In the genomic region with DNA sequence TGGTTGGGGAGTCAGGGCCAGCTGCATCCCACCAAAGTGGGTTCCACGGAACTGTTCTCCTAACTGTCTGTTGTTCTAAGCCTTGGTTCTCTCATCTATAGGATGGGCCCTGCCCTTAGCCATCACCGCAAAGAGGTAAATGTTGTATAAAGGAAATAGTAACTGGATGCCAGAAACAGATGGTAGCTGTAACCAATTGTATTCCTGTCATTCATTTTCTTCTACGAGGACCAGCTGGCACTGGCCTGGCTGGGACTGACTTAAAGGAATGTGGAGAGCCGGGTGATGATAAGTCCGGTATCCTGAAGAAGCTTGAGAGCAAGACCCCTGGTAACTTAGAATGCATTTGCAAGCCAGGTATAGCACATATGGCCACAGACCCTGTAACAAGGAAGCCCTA, we compare ENCODE assay signal across 12 mouse cellular contexts.
DNase-seq lines count a peak whose midpoint lies in the region; ATAC-seq and TF ChIP-seq lines count a peak whose summit lies in the region.
"Had no signal": no experiment of that assay in that cellular context is flagged by ENCODE, and none has a peak within 500 bp of the region (broad histone marks: within the 10 kb centered on the region; RNA-seq: fewer than 3 reads in every experiment).

No protein-coding gene starts in this region.

- 0 out of 2 replicates have a peak, but pooled peaks have one; percentile 50 for ATAC-seq in heart, embryonic 16.5 days (replicated peaks; ENCODE audit: extremely low read depth, insufficient read depth, low FRiP score)
- ATAC-seq in forebrain, embryonic 14.5 days = peak; percentile 38; the same call in 1 of the 2 replicates

- intact Hi-C loops in heart, postnatal 36 days (cut with DNase I) = no loop called here
- intact Hi-C loops in left cerebral cortex, postnatal 10 days (cut with DNase I) = no loop called here

- peaks cover 7% of the 10 kb centered on the region; the same call in 1 of the 2 replicates for H3K4me1 ChIP-seq in heart, embryonic 16.5 days (ENCODE audit: control insufficient read depth, insufficient read depth, low read length)
- peaks cover 23% of the 10 kb centered on the region for H3K4me1 ChIP-seq in thymus, adult 2 months (replicated peaks; ENCODE audit: control insufficient read depth, insufficient read depth, low read length)
- H3K4me1 ChIP-seq in forebrain, embryonic 14.5 days (ENCODE audit: control insufficient read depth, insufficient read depth, low read length) = peaks cover 15% of the 10 kb centered on the region

- H3K36me3 ChIP-seq in heart, embryonic 16.5 days (ENCODE audit: control insufficient read depth, insufficient read depth) = no peaks in the 10 kb centered on the region
- H3K36me3 ChIP-seq in thymus, adult 2 months (ENCODE audit: control insufficient read depth, insufficient read depth, low read length) = no peaks in the 10 kb centered on the region
- no peaks in the 10 kb centered on the region for H3K36me3 ChIP-seq in forebrain, embryonic 14.5 days (ENCODE audit: control insufficient read depth, insufficient read depth, low read length)
- H3K36me3 ChIP-seq: G1E had no signal

- H3K4me3 ChIP-seq in heart, embryonic 16.5 days (ENCODE audit: low read length) = no peak overlapping the region
- H3K4me3 ChIP-seq in thymus, adult 2 months (ENCODE audit: control insufficient read depth, insufficient read depth, low read length) = no peak overlapping the region
- H3K4me3 ChIP-seq in forebrain, embryonic 14.5 days (ENCODE audit: low read depth, low read length) = no peak overlapping the region

- no peaks in the 10 kb centered on the region for H3K27me3 ChIP-seq in heart, embryonic 16.5 days (ENCODE audit: control insufficient read depth, insufficient read depth, low read length)
- no peaks in the 10 kb centered on the region for H3K27me3 ChIP-seq in thymus, adult 2 months (ENCODE audit: control insufficient read depth, insufficient read depth, low read length)
- H3K27me3 ChIP-seq in forebrain, embryonic 14.5 days (replicated peaks; ENCODE audit: control insufficient read depth, insufficient read depth, low read length) = no peaks in the 10 kb centered on the region

- H3K9ac ChIP-seq in heart, embryonic 16.5 days (ENCODE audit: low read length) = no peak overlapping the region
- H3K9ac ChIP-seq in forebrain, embryonic 14.5 days (ENCODE audit: low read length) = no peak overlapping the region

- WGBS in heart, embryonic 16.5 days = 45% methylated on average over 5 of the region's 5 CpGs
- 30% methylated on average over 5 of the region's 5 CpGs for WGBS in thymus, adult 2 months
- 42% methylated on average over 5 of the region's 5 CpGs for WGBS in forebrain, embryonic 14.5 days

- H3K4me2 ChIP-seq in heart, embryonic 16.5 days (ENCODE audit: low read depth, low read length) = no peak overlapping the region
- no peak overlapping the region; the same call in 1 of the 2 replicates for H3K4me2 ChIP-seq in forebrain, embryonic 14.5 days (ENCODE audit: low read length)
- H3K4me2 ChIP-seq: midbrain, embryonic 11.5 days had no signal

- DNase-seq in heart, postnatal 36 days = no peak
- no peak for DNase-seq in thymus, adult 2 months
- no peak for DNase-seq in thymus, postnatal 25 days
- peak; percentile 53 for DNase-seq in forebrain, embryonic 14.5 days (ENCODE audit: low spot score)
- no peak for DNase-seq in kidney, postnatal 4 days
- no peak for DNase-seq in left cerebral cortex, postnatal 10 days (ENCODE audit: extremely low spot score in 1 of 2, low spot score in 2 of 2)
- DNase-seq: adrenal gland, postnatal 14 days; heart, adult 11 months; lung, postnatal 36 days had no signal

- TF ChIP-seq POLR2A in thymus, adult 2 months (IDR thresholded peaks at IDR 0.05; ENCODE audit: control insufficient read depth, extremely low read depth, insufficient read depth, low read length, poor library complexity) = no peak

- H3K27ac ChIP-seq in heart, embryonic 16.5 days (ENCODE audit: low read length) = no peak overlapping the region
- 0 out of 2 replicates have a peak overlapping the region, but pooled peaks have one; percentile 25 for H3K27ac ChIP-seq in thymus, adult 2 months (ENCODE audit: control insufficient read depth, insufficient read depth, low read length)
- no peak overlapping the region for H3K27ac ChIP-seq in forebrain, embryonic 14.5 days (ENCODE audit: low read depth, low read length)

- no peak for TF ChIP-seq CTCF in thymus, adult 2 months (IDR thresholded peaks at IDR 0.05; ENCODE audit: borderline replicate concordance, control insufficient read depth, extremely low read depth, insufficient read depth, low read length, poor library complexity)

- no peaks in the 10 kb centered on the region for H3K9me3 ChIP-seq in heart, embryonic 16.5 days (replicated peaks; ENCODE audit: control insufficient read depth, low read length)
- no peaks in the 10 kb centered on the region for H3K9me3 ChIP-seq in forebrain, embryonic 14.5 days (replicated peaks; ENCODE audit: control insufficient read depth, low read length)
